Mouse (Mus musculus): ENCODE results near the gene Tecpr2.

Tecpr2 gene

DNA sequence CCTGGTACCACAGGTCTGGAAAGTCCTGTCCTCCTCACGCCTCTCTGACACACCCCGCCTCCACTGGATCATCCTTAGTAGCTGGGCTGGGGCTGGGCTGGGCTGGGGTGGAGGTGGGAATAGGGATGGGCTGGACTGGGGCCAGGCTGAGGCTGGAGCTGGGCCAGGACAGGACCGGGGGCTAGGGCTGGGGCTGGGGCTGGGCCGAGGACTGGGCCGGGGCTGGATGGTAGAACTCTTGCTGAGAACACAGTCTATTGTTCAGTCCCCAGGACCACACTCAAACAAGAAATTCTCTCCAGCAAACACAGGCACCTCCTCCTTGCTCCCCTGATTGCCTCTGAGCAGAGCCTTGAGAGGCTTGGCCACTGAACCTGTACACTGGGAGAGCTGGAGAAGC lies 117.3 kb downstream of the Tecpr2 start:
- no peak for DNase-seq (ENCODE audit: low spot score)

DNA sequence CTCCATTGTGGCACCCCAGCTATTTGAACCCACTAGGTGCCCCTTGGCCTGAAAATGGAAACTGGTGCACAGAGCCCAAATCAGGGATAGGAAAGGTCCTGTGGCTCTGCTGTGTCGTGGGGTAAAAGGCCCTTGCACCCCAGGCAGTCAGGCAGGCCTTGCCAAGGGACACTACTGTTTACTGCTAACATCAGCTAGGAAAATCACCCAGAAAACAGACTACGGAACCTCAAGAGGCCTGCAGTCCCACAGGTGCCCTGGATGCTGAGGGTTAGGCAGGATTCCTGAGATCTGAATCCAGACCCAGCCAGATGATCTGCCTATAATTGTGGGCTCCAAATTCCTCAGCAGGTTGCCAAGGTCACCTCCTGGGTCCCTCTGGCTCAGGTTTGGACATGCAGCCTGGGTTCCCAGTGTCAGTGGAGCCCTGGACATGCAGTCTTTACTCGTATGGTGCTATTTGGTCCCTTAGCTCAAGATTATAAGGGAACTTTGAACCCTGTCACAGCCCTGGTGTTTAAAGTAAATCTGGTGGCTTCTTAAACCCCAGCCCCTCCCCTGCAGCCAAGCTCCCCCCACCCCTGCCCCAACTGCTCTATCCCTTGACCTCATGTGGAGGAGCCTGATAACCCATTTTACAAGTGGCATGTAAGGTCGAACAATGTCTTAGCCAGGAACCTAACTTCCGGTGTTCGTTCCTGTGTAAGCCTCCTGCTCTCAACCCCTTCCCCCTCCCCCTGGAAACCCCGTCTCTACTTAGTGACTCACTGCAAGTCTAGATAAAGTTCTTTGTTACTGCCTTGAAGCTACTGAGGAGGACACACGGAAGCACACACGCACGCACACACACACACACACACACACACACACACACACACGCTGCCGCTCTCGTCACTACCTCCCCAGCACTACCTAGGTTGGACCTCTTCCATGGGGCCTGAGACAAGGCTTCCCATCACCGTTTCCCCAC lies 118.4 kb downstream of the Tecpr2 start:
- no peak for DNase-seq (ENCODE audit: low spot score)

DNA sequence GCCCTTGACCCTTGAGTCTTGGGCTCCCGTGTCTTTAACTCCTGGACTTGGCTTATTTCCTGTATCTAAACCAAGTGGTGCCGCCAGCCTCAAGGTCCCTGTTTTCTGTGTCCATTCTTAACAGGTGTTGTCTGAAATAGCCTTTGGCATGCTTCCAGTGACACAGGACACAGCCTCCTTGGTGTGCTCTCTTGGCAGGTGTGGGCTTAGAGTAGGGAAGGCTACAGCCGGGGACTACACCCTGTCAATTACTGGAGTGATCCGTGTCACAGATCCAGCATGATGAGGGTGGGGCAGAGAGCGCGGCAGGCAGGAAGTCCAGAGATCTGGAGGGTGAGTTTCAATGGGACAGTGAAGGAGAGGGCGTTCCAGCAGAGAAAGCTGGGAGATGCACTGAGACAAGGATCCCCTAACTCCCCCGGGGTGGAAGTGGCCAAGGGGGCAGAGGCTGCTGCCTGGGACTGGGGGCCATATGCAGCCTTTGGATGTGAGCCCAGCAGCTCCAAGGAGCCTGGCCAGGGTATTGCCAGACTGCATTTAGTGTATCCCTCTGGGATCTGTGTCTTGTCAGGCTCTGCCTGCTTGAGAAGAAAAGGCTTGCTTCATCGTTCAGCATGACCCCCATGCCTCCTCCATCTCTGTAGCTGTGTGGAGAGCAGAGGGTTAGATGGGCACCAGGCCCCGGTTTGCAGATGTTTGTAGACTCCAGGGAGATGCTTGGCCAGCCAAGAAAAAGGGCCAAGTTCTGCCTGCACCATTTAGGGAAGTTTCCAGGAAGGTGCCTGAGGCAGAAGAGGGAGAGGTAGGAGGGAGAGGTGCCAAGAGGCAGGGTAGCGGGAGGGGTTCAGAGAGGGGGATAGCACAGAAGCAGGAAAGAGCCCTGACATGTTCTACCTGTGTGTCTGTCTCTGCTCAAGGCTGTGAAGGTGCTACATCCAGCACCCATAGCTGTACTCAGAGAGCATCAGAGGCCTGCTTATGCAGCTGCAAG lies 119.7 kb downstream of the Tecpr2 start:
- DNase-seq (ENCODE audit: low spot score), result no peak

DNA sequence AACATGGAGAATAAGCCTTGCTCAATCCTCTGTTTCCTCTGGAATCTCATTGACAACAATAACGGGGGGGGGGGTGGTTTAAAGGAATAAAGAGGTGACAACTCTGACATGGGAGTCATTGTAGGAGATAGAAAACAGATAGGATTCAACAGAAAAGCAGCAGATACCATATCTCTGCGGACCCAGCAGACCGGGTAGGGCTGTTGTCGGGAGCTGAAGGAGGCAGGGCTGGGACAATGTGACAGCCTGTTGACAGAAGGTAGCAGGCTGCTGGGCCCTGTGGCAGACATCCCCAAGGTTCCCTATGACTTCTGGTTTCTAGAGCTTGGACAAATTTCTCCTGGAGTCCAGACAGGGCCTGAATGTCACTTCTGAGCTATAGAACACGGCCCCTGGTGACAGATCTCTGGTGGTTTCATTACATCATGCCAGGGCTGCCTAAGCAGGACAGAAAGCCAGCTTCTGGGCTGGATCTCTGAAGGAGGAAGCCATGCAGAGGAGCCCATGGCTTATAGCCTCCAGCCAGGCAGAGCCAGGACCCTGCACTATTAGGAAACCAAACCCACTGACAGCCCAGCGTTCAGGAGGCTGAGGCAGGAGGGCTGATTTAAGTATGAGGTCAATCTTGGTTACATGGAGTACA lies 120.7 kb downstream of the Tecpr2 start:
- no peak for DNase-seq (ENCODE audit: low spot score)

DNA sequence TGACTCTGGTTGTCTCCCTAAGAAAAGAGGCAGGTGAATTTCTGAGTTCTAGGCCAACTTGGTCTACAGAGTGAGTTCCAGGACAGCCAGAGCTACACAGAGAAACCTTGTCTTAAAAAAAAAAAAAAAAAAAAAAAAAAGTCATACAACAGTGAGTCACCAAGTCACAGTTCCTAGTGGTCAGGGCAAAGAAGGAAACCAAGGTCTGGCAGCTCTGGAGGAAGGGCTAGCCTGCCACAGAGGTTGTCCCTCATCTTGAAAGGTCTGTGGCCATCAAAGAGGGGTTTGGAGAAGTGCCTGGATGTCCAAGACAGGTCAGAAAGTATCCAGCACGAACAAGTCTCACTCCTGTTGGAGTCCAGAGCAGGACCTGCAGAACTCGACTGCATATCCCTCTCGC lies 127.7 kb downstream of the Tecpr2 start:
- DNase-seq (ENCODE audit: low spot score), result no peak

DNA sequence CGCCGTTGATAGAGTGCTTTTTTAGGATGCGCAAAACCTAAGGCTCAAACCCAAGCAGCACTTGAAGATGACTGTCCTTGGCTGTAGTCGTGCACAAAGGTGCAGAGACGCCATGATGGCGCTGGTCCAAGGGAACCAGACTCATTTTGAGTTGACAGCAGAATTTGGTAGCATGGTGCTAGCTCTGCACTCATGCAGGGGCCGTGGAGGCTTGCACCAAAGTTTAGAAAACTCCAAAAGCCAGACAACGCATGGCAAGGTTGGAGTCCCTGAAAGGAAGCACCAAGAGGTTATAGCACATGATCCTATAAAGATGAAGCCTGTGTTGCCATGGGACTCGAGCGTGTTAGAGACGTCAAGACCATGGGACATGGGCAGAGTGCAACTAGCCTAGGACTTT lies 129.0 kb downstream of the Tecpr2 start:
- DNase-seq (ENCODE audit: low spot score), result no peak

DNA sequence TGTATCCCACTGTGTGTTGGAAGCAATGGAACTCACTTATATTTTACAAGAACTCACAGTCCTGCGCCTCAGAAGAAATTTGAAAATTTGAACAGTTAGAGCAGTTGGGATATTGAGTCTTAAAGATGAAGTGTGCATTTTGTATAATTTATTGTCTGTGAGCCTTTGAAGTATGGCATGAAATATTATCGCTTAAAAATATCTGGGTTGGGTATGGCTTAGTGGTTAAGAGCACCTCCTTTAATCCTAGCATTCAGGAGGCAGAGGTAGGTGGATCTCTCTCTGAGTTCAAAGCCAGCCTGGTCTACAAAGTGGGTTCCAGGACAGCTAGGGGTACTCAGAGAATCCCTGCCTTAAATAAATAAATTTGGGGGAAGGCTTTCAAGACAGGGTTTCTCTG lies 130.0 kb downstream of the Tecpr2 start:
- DNase-seq (ENCODE audit: low spot score), result no peak

DNA sequence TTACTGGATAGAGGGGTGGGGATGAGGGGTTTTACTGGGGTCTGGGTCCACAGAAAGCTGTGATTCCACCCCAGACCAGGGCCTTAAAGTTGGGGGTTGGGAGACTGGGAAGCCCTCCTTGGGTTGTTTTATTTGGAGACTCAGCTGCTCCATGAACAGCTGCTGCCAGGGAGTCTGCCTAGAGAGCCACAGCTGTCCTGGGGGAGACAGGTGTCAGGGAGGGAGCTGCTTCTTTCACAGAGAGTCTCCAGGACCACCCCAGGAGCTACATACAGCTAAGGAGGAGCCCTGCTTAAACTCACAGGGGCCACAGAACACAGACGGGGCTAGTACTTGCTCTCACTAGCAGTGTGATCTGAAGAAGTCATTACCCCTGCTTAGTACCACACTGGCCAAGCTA lies 132.1 kb downstream of the Tecpr2 start:
- no peak for DNase-seq (ENCODE audit: low spot score)

DNA sequence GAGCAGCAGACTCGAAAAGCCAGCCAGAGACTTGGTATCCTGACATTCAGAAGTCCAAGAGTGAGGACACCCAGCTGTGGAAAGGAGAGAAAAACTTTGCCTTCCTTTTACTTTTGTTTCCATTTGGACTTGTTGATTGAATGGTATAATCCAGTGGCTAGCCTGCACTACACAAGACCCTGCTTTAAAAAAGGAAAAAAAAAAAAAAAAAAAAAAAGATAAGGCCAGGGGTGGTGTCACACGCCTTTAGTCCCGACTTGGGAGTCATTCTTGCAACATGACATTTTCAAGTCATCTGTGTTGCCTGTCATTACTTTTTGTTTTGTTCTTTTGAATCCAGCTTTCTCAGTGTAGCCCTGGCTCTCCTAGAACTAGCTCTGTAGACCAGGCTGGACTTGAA lies 132.5 kb downstream of the Tecpr2 start:
- DNase-seq (ENCODE audit: low spot score), result no peak
